Mouse (Mus musculus) limb, embryonic 10.5 days (tissue): ENCODE data around the gene Atp13a2. TPM values are rescaled to one million over a fixed set of nuclear protein-coding genes. Genes with fewer than 3 reads are reported as not detected.

Experiments
- DNase-seq: peaks from one replicate; pipeline ENCODE4 v3.0.0-alpha.2; 2017; ENCODE audit warnings: low spot score
- H3K27ac ChIP-seq: fragments of 300-500 bp; sonication (generic); 2 replicates; pipeline ENCODE4 v1.5.1; 2016; ENCODE audit warnings: mild to moderate bottlenecking
- H3K27me3 ChIP-seq: fragments of 300-500 bp; sonication (generic); 2 replicates; pipeline ENCODE4 v1.6.1; 2016; ENCODE audit warnings: low read depth, mild to moderate bottlenecking; ENCODE audit not compliant: poor library complexity, severe bottlenecking
- H3K36me3 ChIP-seq: fragments of 300-500 bp; sonication (generic); 2 replicates; pipeline ENCODE4 v1.6.1; 2016; ENCODE audit warnings: mild to moderate bottlenecking, moderate library complexity
- H3K4me1 ChIP-seq: fragments of 300-500 bp; sonication (generic); 2 replicates; pipeline ENCODE4 v1.6.1; 2016
- H3K4me3 ChIP-seq: fragments of 300-500 bp; sonication (generic); 2 replicates; pipeline ENCODE4 v1.5.1; 2016; ENCODE audit warnings: mild to moderate bottlenecking, moderate library complexity
- H3K9me3 ChIP-seq: fragments of 300-500 bp; sonication (generic); replicated peaks from 2 replicates; pipeline ENCODE4 v1.6.1; 2016; ENCODE audit warnings: mild to moderate bottlenecking
- WGBS: fragments of 180-500 bp; shearing (Covaris S2); methylation state at CpG from one replicate; pipeline ENCODE4 v1.1.7; 2016; 5-methylcytosine and 5-hydroxymethylcytosine counted together
- polyA plus RNA-seq: library from polyadenylated mRNA; unstranded; fragments of >200 nt; fragmentation: Nextera tagmentation; extraction: Ambion mirVana; gene quantifications from 2 replicates; pipeline ENCODE4 v1.2.1, GENCODE M21; 2016

Atp13a2 gene
- polyA plus RNA-seq, 1 experiment from 2014 or later = 44.0 TPM

DNA sequence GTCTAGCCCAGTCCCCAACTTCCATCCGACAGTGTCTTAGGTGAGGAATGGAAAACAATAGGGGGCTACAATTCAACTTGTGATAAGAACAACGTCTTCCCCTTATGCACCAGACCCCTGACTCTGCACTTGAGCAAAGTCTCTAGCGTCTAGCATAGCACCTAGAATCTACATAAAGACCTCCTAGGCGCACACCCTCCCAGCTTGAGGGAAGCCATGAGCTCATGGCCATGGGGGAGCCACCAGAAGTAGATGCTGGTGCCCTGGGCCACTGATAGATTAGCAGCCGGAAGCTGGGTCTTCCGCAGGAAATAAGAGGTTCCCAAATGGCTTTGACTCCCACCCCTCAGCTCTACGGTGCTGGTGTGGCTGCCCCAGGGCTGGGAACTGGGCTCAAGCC is 803 bp downstream of the Atp13a2 start:
- Histone ChIP-seq H3K27ac (peak overlapping the region; percentile 86; the same call in 1 of the 2 replicates), H3K4me1 (peaks cover 50% of the 10 kb centered on the region), H3K36me3 (peaks cover 13% of the 10 kb centered on the region), H3K27me3 (no peaks in the 10 kb centered on the region), H3K4me3 (peak overlapping the region; percentile 93), H3K9me3 (no peaks in the 10 kb centered on the region)
- no peak for DNase-seq
- WGBS = 32% methylated on average over 7 of the region's 7 CpGs

DNA sequence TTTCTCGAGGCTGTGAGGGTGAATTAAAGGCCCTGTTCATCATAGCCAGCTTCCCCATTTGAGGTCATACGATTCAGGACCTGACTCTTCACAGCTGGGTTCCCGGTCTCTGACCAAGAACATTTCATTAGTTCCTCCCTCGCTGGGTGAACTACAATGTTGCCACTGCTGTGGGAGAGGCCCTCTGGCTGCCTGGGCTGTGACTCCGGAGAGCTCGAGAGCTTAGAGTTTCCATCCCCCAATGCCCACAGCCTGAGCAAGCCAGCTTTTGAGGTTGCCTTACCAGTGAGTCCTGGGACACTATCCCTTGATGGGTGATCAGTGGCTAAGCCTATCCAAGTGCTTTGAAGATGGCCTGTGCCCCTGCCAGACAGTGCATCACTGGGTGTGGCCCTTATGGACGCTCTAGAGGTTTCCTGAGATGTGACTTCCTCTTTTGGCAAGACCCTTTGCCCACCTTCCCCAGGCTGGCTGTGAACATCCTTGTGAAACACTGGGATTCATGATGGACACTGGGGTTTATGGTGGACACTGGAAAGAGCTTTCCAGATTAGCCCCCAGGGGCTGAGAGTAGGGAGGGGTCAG is 2.1 kb downstream of the Atp13a2 start:
- Histone ChIP-seq H3K4me1 (peaks cover 40% of the 10 kb centered on the region), H3K36me3 (peaks cover 24% of the 10 kb centered on the region), H3K4me3 (no peak overlapping the region), H3K27me3 (no peaks in the 10 kb centered on the region), H3K27ac (0 out of 2 replicates have a peak overlapping the region, but pooled peaks have one; percentile 20), H3K9me3 (no peaks in the 10 kb centered on the region)
- 72% methylated on average over 7 of the region's 7 CpGs for WGBS
- no peak for DNase-seq

DNA sequence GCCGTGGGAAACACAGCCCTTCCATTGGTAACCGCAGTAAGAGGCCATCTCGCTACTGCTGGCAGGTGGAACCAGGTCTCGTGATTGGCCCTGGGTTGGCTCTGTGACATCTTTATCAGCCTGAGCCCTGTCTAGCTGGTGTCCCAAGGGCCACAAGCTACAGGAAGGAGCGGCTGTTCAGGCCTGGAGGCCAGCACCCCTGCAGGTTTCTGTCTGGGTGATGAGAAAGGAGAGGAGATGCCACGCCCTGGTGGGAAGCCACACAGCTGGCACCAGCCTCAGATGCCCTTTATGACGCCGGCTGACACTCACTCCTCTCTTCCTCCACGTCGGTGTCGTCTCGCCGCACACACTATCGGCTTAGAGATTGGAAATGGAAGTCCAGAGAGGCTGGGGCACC is 2.8 kb downstream of the Atp13a2 start:
- H3K9me3 ChIP-seq = no peaks in the 10 kb centered on the region
- peaks cover 30% of the 10 kb centered on the region for H3K36me3 ChIP-seq
- DNase-seq = no peak
- no peaks in the 10 kb centered on the region for H3K27me3 ChIP-seq
- WGBS = 92% methylated on average over 14 of the region's 14 CpGs
- no peak overlapping the region for H3K4me3 ChIP-seq
- H3K27ac ChIP-seq = no peak overlapping the region
- H3K4me1 ChIP-seq = peaks cover 40% of the 10 kb centered on the region

DNA sequence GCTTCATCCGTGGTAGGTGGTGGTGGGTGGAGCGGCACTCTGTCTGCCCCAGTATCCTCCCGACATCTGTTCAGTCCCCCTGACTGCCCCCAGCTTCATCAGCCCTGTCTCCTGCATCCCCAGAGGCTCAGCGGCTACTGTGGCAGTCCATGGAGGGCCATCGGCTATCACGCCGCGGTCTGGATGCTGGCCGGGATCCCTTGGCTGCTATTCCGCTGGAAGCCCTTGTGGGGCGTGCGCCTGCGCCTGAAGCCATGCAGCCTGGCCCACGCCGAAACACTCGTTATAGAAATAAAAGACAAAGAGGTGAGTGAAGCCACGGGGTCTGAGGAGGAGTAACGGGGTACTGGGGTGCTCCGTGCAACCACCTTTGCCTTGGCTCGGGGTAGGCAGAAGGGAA is 5.5 kb downstream of the Atp13a2 start:
- H3K27me3 ChIP-seq = no peaks in the 10 kb centered on the region
- H3K4me3 ChIP-seq = no peak overlapping the region
- no peaks in the 10 kb centered on the region for H3K9me3 ChIP-seq
- peaks cover 27% of the 10 kb centered on the region for H3K4me1 ChIP-seq
- H3K27ac ChIP-seq = no peak overlapping the region
- DNase-seq = no peak
- 86% methylated on average over 20 of the region's 20 CpGs for WGBS
- peaks cover 58% of the 10 kb centered on the region for H3K36me3 ChIP-seq

DNA sequence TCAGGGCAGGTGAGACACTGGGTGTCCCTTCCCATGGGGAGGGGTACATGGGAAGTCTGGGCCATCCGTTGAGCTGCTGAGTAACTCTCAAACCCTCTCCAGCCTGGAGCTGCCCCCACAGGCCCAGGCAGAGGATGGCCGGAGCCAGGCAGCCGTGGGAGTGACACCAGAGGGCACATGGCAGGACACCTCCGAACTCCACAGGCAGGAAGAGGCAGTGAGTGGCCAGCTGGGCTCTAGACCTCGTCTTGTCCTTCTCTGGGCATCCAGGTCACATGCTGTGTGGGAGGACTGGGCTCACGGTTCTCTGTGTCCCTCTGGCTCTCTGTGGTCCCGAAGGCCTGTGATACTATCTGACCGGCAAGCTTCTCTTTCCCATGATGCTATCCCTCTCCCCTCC is 7.2 kb downstream of the Atp13a2 start:
- Histone ChIP-seq H3K27ac (no peak overlapping the region), H3K4me3 (no peak overlapping the region), H3K27me3 (no peaks in the 10 kb centered on the region), H3K36me3 (peaks cover 72% of the 10 kb centered on the region), H3K9me3 (no peaks in the 10 kb centered on the region), H3K4me1 (peaks cover 12% of the 10 kb centered on the region; the same call in 1 of the 2 replicates)
- DNase-seq = no peak
- 87% methylated on average over 8 of the region's 8 CpGs for WGBS

DNA sequence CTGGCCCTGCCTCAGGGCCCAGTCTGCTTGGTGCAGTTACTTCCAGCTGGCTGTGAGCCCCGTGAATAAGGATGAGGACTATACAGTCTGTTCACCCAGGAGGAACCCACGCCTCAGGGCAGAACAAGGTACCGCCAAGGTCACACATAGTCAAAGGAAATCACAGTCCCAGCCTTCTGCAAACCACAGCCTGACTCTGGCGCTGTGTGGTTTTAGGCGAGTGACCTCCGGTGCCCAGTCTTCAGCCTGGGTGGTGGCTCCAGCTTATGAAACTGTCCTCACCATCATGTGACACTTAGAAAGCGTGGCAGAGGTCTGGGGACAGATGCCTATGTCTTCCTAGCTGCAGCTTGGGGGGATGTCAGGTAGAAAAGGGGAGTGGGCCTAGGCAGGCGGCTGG is 9.1 kb downstream of the Atp13a2 start:
- Histone ChIP-seq H3K4me1 (0 out of 2 replicates have a peak, but pooled peaks cover 8% of the 10 kb centered on the region), H3K9me3 (no peaks in the 10 kb centered on the region), H3K27me3 (no peaks in the 10 kb centered on the region), H3K36me3 (peaks cover 88% of the 10 kb centered on the region), H3K27ac (no peak overlapping the region), H3K4me3 (no peak overlapping the region)
- WGBS = 86% methylated on average over 8 of the region's 8 CpGs
- DNase-seq = no peak

DNA sequence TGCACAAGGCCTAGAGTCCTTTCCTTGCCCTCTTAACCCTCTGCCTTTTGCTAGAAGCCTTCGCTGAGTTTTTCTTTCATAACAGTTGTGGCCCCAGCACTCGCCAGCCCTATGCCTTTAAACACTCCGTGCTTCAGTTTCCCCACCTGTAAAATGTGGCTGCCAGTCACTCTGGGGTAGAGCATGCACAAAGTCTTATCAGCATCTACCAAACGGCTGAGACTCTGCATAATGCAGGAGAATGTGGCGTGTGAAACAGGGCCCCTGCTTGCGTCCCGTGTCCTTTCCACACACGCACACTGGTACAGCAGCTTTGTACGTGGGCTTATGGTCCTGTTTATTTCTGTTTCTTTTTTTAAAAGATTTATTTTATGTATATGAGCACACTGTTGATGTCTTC is 10.1 kb downstream of the Atp13a2 start:
- H3K9me3 ChIP-seq = no peaks in the 10 kb centered on the region
- peaks cover 95% of the 10 kb centered on the region for H3K36me3 ChIP-seq
- H3K27me3 ChIP-seq = no peaks in the 10 kb centered on the region
- DNase-seq = no peak
- H3K27ac ChIP-seq = no peak overlapping the region
- no peak overlapping the region for H3K4me3 ChIP-seq
- WGBS = 92% methylated on average over 9 of the region's 9 CpGs
- 0 out of 2 replicates have a peak, but pooled peaks cover 3% of the 10 kb centered on the region for H3K4me1 ChIP-seq

DNA sequence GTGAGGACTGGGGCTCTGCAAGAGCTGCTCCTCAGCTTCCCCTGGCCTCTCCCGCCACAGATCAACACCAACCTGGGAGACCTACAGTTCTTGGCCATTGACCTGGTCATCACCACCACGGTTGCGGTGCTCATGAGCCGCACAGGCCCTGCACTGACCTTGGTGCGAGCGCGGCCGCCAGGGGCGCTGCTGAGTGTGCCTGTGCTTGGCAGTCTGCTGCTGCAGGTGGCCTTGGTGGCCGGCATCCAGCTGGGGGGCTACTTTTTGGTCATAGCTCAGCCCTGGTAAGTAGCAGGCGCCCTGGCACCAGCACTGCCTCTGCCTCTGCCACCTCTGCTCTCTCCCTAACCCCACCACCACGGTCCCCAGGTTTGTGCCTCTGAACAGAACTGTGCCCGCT is 19.3 kb downstream of the Atp13a2 start:
- H3K27ac ChIP-seq = no peak overlapping the region
- peaks cover 75% of the 10 kb centered on the region for H3K36me3 ChIP-seq
- WGBS = 79% methylated on average over 13 of the region's 13 CpGs
- peaks cover 17% of the 10 kb centered on the region for H3K4me1 ChIP-seq
- H3K9me3 ChIP-seq = no peaks in the 10 kb centered on the region
- H3K4me3 ChIP-seq = no peak overlapping the region
- DNase-seq = no peak
- no peaks in the 10 kb centered on the region for H3K27me3 ChIP-seq

DNA sequence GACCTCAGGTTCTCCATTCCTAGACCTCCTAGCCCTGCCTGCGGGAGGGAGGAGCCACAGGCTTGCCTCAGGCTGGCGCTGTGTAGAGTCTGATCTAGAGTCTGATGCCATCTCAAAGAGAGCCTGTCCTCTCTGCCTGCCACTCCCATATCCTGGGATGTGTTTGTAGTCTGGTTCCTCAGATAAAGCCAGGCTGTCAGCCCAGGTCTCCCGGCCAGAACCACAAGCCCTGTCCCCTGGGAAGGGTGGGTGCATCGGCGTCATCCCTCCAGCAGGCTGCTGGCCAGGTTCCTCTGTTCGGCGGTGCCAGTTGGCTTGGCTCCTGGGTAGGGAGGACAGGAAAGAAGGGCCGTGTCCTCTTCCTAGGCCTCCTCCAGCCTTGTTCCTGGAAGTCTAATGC is 21.4 kb downstream of the Atp13a2 start:
- 91% methylated on average over 8 of the region's 8 CpGs for WGBS

DNA sequence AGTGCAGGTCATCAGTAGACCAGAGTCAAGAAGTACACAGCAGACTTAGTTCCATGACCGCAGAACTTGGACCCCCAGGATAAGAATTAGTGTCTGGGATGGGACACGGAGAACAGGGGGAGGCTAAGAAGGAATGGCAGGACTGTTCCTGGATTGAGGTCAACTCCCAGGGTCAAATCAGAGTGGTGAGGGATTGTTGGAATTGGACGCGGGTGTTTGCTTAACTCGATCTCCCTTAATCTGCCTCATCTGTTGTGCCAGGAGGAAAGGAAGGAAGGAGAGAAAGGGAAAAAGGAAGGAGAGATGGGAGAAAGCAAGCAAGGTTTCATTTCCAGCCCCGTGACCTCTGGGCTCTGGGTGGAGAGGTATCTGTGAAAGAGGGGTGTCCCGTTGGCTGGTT is 23.4 kb downstream of the Atp13a2 start, which contains the start of gene Mfap2:
TSS of gene Mfap2 (plus strand) at position 301 of the 400 bp plus-strand sequence.
- H3K9me3 ChIP-seq = no peaks in the 10 kb centered on the region
- H3K36me3 ChIP-seq = peaks cover 66% of the 10 kb centered on the region
- DNase-seq = no peak
- H3K4me1 ChIP-seq = peaks cover 47% of the 10 kb centered on the region
- H3K27me3 ChIP-seq = no peaks in the 10 kb centered on the region
- H3K4me3 ChIP-seq = peak within 1 kb of the TSS; percentile 77
- WGBS = 20% methylated on average over 7 of the region's 7 CpGs
- peak within 1 kb of the TSS; percentile 96 for H3K27ac ChIP-seq

More for the DNA sequence above, 21.4 kb downstream of the Atp13a2 start:
- no peak overlapping the region for H3K4me3 ChIP-seq
- no peak overlapping the region for H3K27ac ChIP-seq
- H3K9me3 ChIP-seq = no peaks in the 10 kb centered on the region
- H3K27me3 ChIP-seq = no peaks in the 10 kb centered on the region
- peaks cover 32% of the 10 kb centered on the region for H3K4me1 ChIP-seq
- peaks cover 66% of the 10 kb centered on the region for H3K36me3 ChIP-seq
- DNase-seq = no peak

DNA sequence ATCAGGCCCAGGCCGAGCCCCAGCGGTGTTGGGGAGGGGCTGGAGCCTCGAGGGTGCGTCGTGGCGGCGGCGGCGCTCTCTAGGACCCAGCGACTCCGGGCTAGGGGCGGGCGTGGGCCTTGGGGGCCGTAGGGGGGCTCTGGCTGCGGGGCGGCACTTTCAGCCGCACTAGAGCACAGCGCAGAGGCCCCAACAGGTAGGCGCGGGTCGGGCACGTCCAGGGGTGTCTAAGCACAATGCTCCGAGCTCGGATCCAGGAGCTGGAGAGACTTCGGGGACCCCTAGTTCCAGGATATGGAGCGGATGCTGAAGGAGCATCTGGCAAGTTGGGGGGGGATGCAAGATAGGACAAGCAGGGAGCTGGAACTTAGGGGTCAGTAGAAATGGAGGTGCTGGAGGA is 23.9 kb downstream of the Atp13a2 start:
- peaks cover 51% of the 10 kb centered on the region for H3K4me1 ChIP-seq
- no peaks in the 10 kb centered on the region for H3K9me3 ChIP-seq
- H3K27me3 ChIP-seq = no peaks in the 10 kb centered on the region
- H3K27ac ChIP-seq = peak overlapping the region; percentile 96
- DNase-seq = peak; percentile 93
- H3K4me3 ChIP-seq = peak overlapping the region; percentile 77
- H3K36me3 ChIP-seq = peaks cover 66% of the 10 kb centered on the region
- WGBS = under 1% methylated on average over 26 of the region's 26 CpGs

DNA sequence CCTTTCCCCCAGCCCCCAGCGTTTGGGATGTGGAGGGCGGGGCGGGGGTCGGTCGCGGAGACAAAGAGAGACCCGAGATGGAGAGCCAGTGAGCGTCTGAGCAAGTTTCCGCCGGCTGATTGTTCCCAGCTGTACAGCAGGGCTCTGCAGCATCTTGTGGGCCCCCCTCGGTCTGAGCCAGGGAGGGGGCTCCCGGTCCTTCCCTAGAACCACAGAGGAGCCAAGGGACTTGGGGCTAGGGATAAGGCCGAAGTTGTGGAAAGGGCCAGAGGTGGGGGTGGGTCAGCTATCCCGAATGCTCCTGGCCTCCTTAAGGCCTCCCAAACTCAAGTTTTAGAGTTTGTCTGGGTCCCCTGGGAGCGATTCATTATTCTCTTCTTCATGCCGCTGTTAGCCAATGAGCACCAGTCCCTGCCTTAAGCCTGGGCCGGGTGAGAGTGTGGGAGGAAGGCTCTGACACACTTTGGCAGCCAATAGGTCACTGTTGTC is 24.3 kb downstream of the Atp13a2 start:
- peak; percentile 84 for DNase-seq
- Histone ChIP-seq H3K27ac (peak overlapping the region; percentile 96), H3K36me3 (peaks cover 66% of the 10 kb centered on the region), H3K27me3 (no peaks in the 10 kb centered on the region), H3K4me3 (peak overlapping the region; percentile 77), H3K4me1 (peaks cover 52% of the 10 kb centered on the region), H3K9me3 (no peaks in the 10 kb centered on the region)
- WGBS = 2% methylated on average over 17 of the region's 17 CpGs

DNA sequence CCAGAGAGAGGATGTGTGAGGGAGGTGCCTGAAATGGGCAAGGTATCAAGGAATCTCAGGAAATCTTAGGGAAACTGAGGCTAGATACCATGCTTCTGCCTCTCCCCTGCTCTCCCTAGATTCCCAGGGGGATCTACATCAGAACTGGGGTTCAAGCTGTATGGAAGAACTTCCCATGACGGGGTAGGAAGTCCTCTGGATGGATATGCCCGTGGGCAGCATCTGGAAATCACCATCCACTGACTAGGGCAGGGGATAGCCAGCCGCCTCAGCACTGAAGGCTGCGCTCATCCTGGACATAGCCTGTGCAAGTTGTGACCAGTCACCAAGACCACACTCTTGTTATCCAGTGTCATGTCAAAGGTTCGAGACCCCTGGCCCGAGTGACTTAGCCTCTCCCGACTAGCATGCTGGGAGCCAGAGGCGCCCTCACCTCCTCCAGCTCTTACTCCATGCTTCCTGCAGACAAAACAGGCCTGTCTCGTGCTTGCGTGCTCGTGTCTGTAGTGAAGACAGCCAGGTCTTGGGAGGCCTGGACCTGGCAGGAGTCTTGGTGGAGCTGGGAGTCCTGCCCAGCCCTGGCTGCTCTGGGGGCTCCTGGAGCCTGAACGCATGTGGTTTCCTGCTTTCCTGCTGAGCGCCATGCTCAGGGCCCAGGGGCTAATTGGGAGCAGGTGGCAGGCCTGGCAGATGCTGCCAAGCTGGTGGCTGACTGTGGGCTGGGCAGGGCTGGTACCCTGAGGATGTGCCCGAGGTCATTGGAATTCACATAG is 25.1 kb downstream of the Atp13a2 start:
- Histone ChIP-seq H3K4me3 (peak overlapping the region; percentile 77), H3K4me1 (peaks cover 53% of the 10 kb centered on the region), H3K9me3 (no peaks in the 10 kb centered on the region), H3K27ac (peak overlapping the region; percentile 96), H3K36me3 (peaks cover 66% of the 10 kb centered on the region), H3K27me3 (no peaks in the 10 kb centered on the region)
- peak; percentile 60 for DNase-seq
- WGBS = 47% methylated on average over 14 of the region's 14 CpGs
